Mouse (Mus musculus) layer of hippocampus, adult 18-20 months (tissue): ENCODE data around the gene Vwa8. TPM values are rescaled to one million over a fixed set of nuclear protein-coding genes. Genes with fewer than 3 reads are reported as not detected.

Experiments used
- total RNA-seq, 2 experiments: library from RNA; stranded (reverse); gene quantifications; 2 replicates each; pipeline ENCODE4 v1.2.3; 2021

Gene Vwa8
- total RNA-seq, 2 experiments from 2014 or later = 29.1 to 31.7 TPM

Other genes starting within 250 kb of the Vwa8 start
- gene Dgkh, start 116.3 kb upstream of the Vwa8 start, total RNA-seq = 10 to 100 TPM; 92.0 to 95.8 TPM